Mouse (Mus musculus) MEL (cell line): ENCODE data around the gene Ahcy. TPM values are rescaled to one million over a fixed set of nuclear protein-coding genes. Genes with fewer than 3 reads are reported as not detected.
A peak's percentile ranks its signal among the peaks of the same experiment; 100 is the strongest.

ENCODE experiments used
- DNase-seq: peaks from one replicate; pipeline ENCODE4 v3.0.0; 2011; ENCODE audit warnings: low read depth, low spot score
- H3K27ac ChIP-seq: 2 replicates; pipeline ENCODE4 v1.5.1; 2012; ENCODE audit warnings: low read depth, mild to moderate bottlenecking, control low read depth, low read length, moderate library complexity; ENCODE audit not compliant: control insufficient read depth
- H3K27me3 ChIP-seq, 2 experiments: fragments of 150-350 bp in 1 of 2; sonication (generic) in 1 of 2; 2 replicates each; pipeline ENCODE4 v1.6.1; 2012; ENCODE audit warnings: low read length in 2 of 2, mild to moderate bottlenecking in 2 of 2, improper control_type of control experiment in 1 of 2, moderate library complexity in 1 of 2; ENCODE audit not compliant: insufficient read depth in 2 of 2, control insufficient read depth in 1 of 2
- H3K36me3 ChIP-seq, 2 experiments: 2 replicates each; pipeline ENCODE4 v1.6.1; 2012 to 2014; ENCODE audit warnings: low read length in 2 of 2, improper control_type of control experiment in 1 of 2, inconsistent platforms in 1 of 2, mild to moderate bottlenecking in 1 of 2; ENCODE audit not compliant: insufficient read depth in 2 of 2, control insufficient read depth in 1 of 2
- H3K4me1 ChIP-seq, 2 experiments: fragments of 150-350 bp in 1 of 2; sonication (generic) in 1 of 2; 2 replicates each; pipeline ENCODE4 v1.6.1; 2012; ENCODE audit warnings: low read length in 2 of 2, improper control_type of control experiment in 1 of 2, mild to moderate bottlenecking in 1 of 2; ENCODE audit not compliant: insufficient read depth in 2 of 2, control insufficient read depth in 1 of 2
- H3K4me3 ChIP-seq, 2 experiments: fragments of 150-350 bp in 1 of 2; sonication (generic) in 1 of 2; 2 replicates each; pipeline ENCODE4 v1.5.1; 2012; ENCODE audit warnings: low read depth in 2 of 2, low read length in 2 of 2, mild to moderate bottlenecking in 2 of 2, moderate library complexity in 2 of 2, control low read depth in 1 of 2, improper control_type of control experiment in 1 of 2; ENCODE audit not compliant: control insufficient read depth in 1 of 2, insufficient read depth in 1 of 2
- H3K79me2 ChIP-seq: 2 replicates; pipeline ENCODE4 v1.6.1; 2012; ENCODE audit warnings: mild to moderate bottlenecking, low read length, moderate library complexity; ENCODE audit not compliant: control insufficient read depth, poor library complexity, insufficient read depth
- H3K9ac ChIP-seq: 2 replicates; pipeline ENCODE4 v1.6.1; 2012; ENCODE audit warnings: low read depth, mild to moderate bottlenecking, control low read depth, low read length, moderate library complexity; ENCODE audit not compliant: control insufficient read depth, poor library complexity, severe bottlenecking
- H3K9me3 ChIP-seq: fragments of 150-350 bp; sonication (generic); replicated peaks from 2 replicates; pipeline ENCODE4 v1.6.1; 2012; ENCODE audit warnings: mild to moderate bottlenecking, low read length, improper control_type of control experiment, moderate library complexity; ENCODE audit not compliant: insufficient read depth
- BHLHE40 ChIP-seq: IDR thresholded peaks from 2 replicates; pipeline ENCODE4 v1.6.1; 2012; ENCODE audit warnings: low read depth, mild to moderate bottlenecking, inconsistent platforms, low read length, improper control_type of control experiment, borderline replicate concordance
- CHD1 ChIP-seq: IDR thresholded peaks from 2 replicates; pipeline ENCODE4 v1.6.1; 2012; ENCODE audit warnings: low read depth, mild to moderate bottlenecking, inconsistent platforms, low read length, improper control_type of control experiment
- CTCF ChIP-seq, 3 experiments: IDR thresholded peaks in 2 of 3; conservative IDR thresholded peaks in 1 of 3; 2 replicates each; pipeline ENCODE4 v1.5.1; 2011 to 2012; ENCODE audit warnings: low read length in 3 of 3, low read depth in 2 of 3, mild to moderate bottlenecking in 2 of 3, improper control_type of control experiment in 1 of 3, inconsistent platforms in 1 of 3, mixed read lengths in 1 of 3, moderate library complexity in 1 of 3; ENCODE audit not compliant: control insufficient read depth in 1 of 3, insufficient read depth in 1 of 3, poor library complexity in 1 of 3, severe bottlenecking in 1 of 3
- ELF1 ChIP-seq: IDR thresholded peaks from 2 replicates; pipeline ENCODE4 v1.6.1; 2014; ENCODE audit warnings: low read depth, mild to moderate bottlenecking, inconsistent platforms, low read length, improper control_type of control experiment, moderate library complexity
- EP300 ChIP-seq, 2 experiments: IDR thresholded peaks; 2 replicates each; pipeline ENCODE4 v1.6.1; 2011; ENCODE audit warnings: improper control_type of control experiment in 2 of 2, low read length in 2 of 2, low read depth in 1 of 2, mild to moderate bottlenecking in 1 of 2
- ETS1 ChIP-seq: IDR thresholded peaks from 2 replicates; pipeline ENCODE4 v1.6.1; 2012; ENCODE audit warnings: low read depth, mild to moderate bottlenecking, inconsistent platforms, low read length, improper control_type of control experiment, moderate library complexity
- GABPA ChIP-seq: IDR thresholded peaks from 2 replicates; pipeline ENCODE4 v1.6.1; 2012; ENCODE audit warnings: low read depth, mild to moderate bottlenecking, inconsistent platforms, low read length, improper control_type of control experiment, moderate library complexity
- GATA1 ChIP-seq: IDR thresholded peaks from 2 replicates; pipeline ENCODE4 v1.6.1; 2011; ENCODE audit warnings: low read depth, low read length, improper control_type of control experiment
- JUND ChIP-seq: IDR thresholded peaks from 2 replicates; pipeline ENCODE4 v1.6.1; 2011; ENCODE audit warnings: low read depth, mild to moderate bottlenecking, improper control_type of control experiment, low read length
- MAFK ChIP-seq: IDR thresholded peaks from 2 replicates; pipeline ENCODE4 v1.6.1; 2011; ENCODE audit warnings: low read depth, mild to moderate bottlenecking, low read length, improper control_type of control experiment, borderline replicate concordance
- MAX ChIP-seq: IDR thresholded peaks from 2 replicates; pipeline ENCODE4 v1.6.1; 2011; ENCODE audit warnings: low read length, improper control_type of control experiment
- MEF2A ChIP-seq: IDR thresholded peaks from 2 replicates; pipeline ENCODE4 v1.6.1; 2014; ENCODE audit warnings: low read depth, mild to moderate bottlenecking, inconsistent platforms, low read length, improper control_type of control experiment; ENCODE audit not compliant: poor library complexity, insufficient replicate concordance, severe bottlenecking; ENCODE audit errors: extremely low read depth
- MXI1 ChIP-seq: IDR thresholded peaks from 2 replicates; pipeline ENCODE4 v1.6.1; 2011; ENCODE audit warnings: mild to moderate bottlenecking, low read depth, low read length, improper control_type of control experiment
- NRF1 ChIP-seq: IDR thresholded peaks from 2 replicates; pipeline ENCODE4 v1.6.1; 2014; ENCODE audit warnings: low read depth, mild to moderate bottlenecking, inconsistent platforms, low read length, improper control_type of control experiment, moderate library complexity; ENCODE audit not compliant: poor library complexity, insufficient read depth, severe bottlenecking
- POLR2AphosphoS5 ChIP-seq: IDR thresholded peaks from 2 replicates; pipeline ENCODE4 v1.6.1; 2012; ENCODE audit warnings: low read depth, borderline replicate concordance, mild to moderate bottlenecking, inconsistent platforms, low read length, moderate library complexity, mixed read lengths
- RAD21 ChIP-seq: IDR thresholded peaks from 2 replicates; pipeline ENCODE4 v1.6.1; 2011; ENCODE audit warnings: mild to moderate bottlenecking, low read depth, low read length, improper control_type of control experiment
- RCOR1 ChIP-seq: IDR thresholded peaks from 2 replicates; pipeline ENCODE4 v1.6.1; 2012; ENCODE audit warnings: low read depth, mild to moderate bottlenecking, inconsistent platforms, low read length, improper control_type of control experiment
- SMC3 ChIP-seq: IDR thresholded peaks from 2 replicates; pipeline ENCODE4 v1.6.1; 2011; ENCODE audit warnings: low read depth, low read length, improper control_type of control experiment
- TCF12 ChIP-seq: IDR thresholded peaks from 2 replicates; pipeline ENCODE4 v1.6.1; 2014; ENCODE audit warnings: low read depth, mild to moderate bottlenecking, inconsistent platforms, low read length, improper control_type of control experiment, moderate library complexity
- UBTF ChIP-seq: IDR thresholded peaks from 2 replicates; pipeline ENCODE4 v1.6.1; 2012; ENCODE audit warnings: low read depth, mild to moderate bottlenecking, inconsistent platforms, low read length, improper control_type of control experiment, moderate library complexity, borderline replicate concordance; ENCODE audit not compliant: insufficient read depth
- USF1 ChIP-seq: IDR thresholded peaks from 2 replicates; pipeline ENCODE4 v1.6.1; 2014; ENCODE audit warnings: low read depth, mild to moderate bottlenecking, inconsistent platforms, low read length, improper control_type of control experiment, moderate library complexity
- USF2 ChIP-seq, 2 experiments: IDR thresholded peaks; 2 replicates each; pipeline ENCODE4 v1.6.1; 2011 to 2012; ENCODE audit warnings: improper control_type of control experiment in 2 of 2, low read length in 2 of 2, borderline replicate concordance in 1 of 2, inconsistent platforms in 1 of 2, low read depth in 1 of 2, mild to moderate bottlenecking in 1 of 2; ENCODE audit not compliant: insufficient read depth in 1 of 2
- ZKSCAN1 ChIP-seq: IDR thresholded peaks from 2 replicates; pipeline ENCODE4 v1.6.1; 2012; ENCODE audit warnings: low read depth, mild to moderate bottlenecking, inconsistent platforms, low read length, improper control_type of control experiment, moderate library complexity
- ZMIZ1 ChIP-seq: IDR thresholded peaks from 2 replicates; pipeline ENCODE4 v1.6.1; 2012; ENCODE audit warnings: low read depth, mild to moderate bottlenecking, inconsistent platforms, low read length, improper control_type of control experiment, moderate library complexity
- ZNF384 ChIP-seq: IDR thresholded peaks from 2 replicates; pipeline ENCODE4 v1.6.1; 2012; ENCODE audit warnings: low read depth, mild to moderate bottlenecking, inconsistent platforms, low read length, improper control_type of control experiment
- polyA plus RNA-seq, 2 experiments: library from polyadenylated mRNA; stranded (reverse) in 1 of 2; unstranded in 1 of 2; fragments of >175 nt in 1 of 2; fragments of >200 nt in 1 of 2; gene quantifications; 2 replicates each; pipeline versions ENCODE4 v1.2.1 to v1.2.4; 2012; ENCODE audit warnings: low replicate concordance in 2 of 2, low read depth in 1 of 2; ENCODE audit not compliant: insufficient read length in 2 of 2, insufficient read depth in 1 of 2, missing spikeins in 1 of 2
- total RNA-seq: library from RNA; depleted of rRNA; stranded (reverse); fragments of 300-350 nt; gene quantifications from 2 replicates; pipeline ENCODE4 v1.2.3, GENCODE M21; 2012

Ahcy gene
- total and polyA plus RNA-seq, 3 experiments = 255 to 5,082 (median 364) TPM

- DNase-seq = peak; percentile 36
- no peak overlapping the region for H3K9ac ChIP-seq
- no peaks in the 10 kb centered on the region for H3K27me3 ChIP-seq
- H3K36me3 ChIP-seq = peaks cover 0 to 29% of the 10 kb centered on the region in 2 experiments; a peak in 2 of 4 replicates
- peaks cover 22 to 29% of the 10 kb centered on the region in 2 experiments for H3K4me1 ChIP-seq
- H3K4me3 ChIP-seq = peak overlapping the region in 1 of 2 experiments; percentile 8; a peak in 2 of 4 replicates
- no peak overlapping the region for H3K27ac ChIP-seq
- H3K9me3 ChIP-seq = no peaks in the 10 kb centered on the region
- peak; percentile 88 for TF ChIP-seq BHLHE40
- TF ChIP-seq GATA1 = peak; percentile 54
- no peak for TF ChIP-seq RCOR1
- TF ChIP-seq EP300 (IDR thresholded peaks at IDR 0.05; ENCODE audit: low read depth in 1 of 2, low read length in 2 of 2) = peak; percentile 23 to 31; a peak in 1 of 4 replicates
- TF ChIP-seq ETS1 = 0 out of 2 replicates have a peak, but pooled peaks have one; percentile 8
- TF ChIP-seq MXI1 = no peak
- TF ChIP-seq USF2 (IDR thresholded peaks at IDR 0.05; ENCODE audit: borderline replicate concordance in 1 of 2, insufficient read depth in 1 of 2, low read depth in 1 of 2, low read length in 2 of 2) = no peak
- no peaks in the 10 kb centered on the region for H3K79me2 ChIP-seq
Measured at GRCm38 (mm10) chr2:155088264-155088663, 14.0 kb upstream of the Ahcy start.

GRCm38 (mm10) chr2:155086328-155086727, 12.0 kb upstream of the Ahcy start:
- Histone ChIP-seq H3K4me3 (no peak overlapping the region), H3K4me1 (peaks cover 6 to 18% of the 10 kb centered on the region in 2 experiments), H3K9ac (no peak overlapping the region), H3K27ac (no peak overlapping the region), H3K79me2 (no peaks in the 10 kb centered on the region), H3K36me3 (peaks cover 0 to 14% of the 10 kb centered on the region in 2 experiments; a peak in 2 of 4 replicates)
- DNase-seq = no peak
- no peak for TF ChIP-seq SMC3
- TF ChIP-seq CTCF (IDR thresholded peaks at IDR 0.05 in 2 of 3, conservative IDR thresholded peaks at IDR 0.05 in 1 of 3; ENCODE audit: control insufficient read depth in 1 of 3, insufficient read depth in 1 of 3, low read depth in 2 of 3, low read length in 3 of 3, poor library complexity in 1 of 3, severe bottlenecking in 1 of 3) = no peak
- no peak for TF ChIP-seq UBTF
- TF ChIP-seq CHD1 = no peak
- no peak for TF ChIP-seq TCF12
- TF ChIP-seq JUND = no peak
- no peak for TF ChIP-seq POLR2AphosphoS5
- TF ChIP-seq BHLHE40 = no peak
- no peak for TF ChIP-seq MAFK
- no peak for TF ChIP-seq ZNF384
- no peak for TF ChIP-seq MEF2A
- TF ChIP-seq USF1 = no peak
- TF ChIP-seq ZMIZ1 = no peak
- TF ChIP-seq NRF1 = no peak
- TF ChIP-seq GABPA = no peak
- no peak for TF ChIP-seq ZKSCAN1
- TF ChIP-seq RAD21 = no peak
- TF ChIP-seq ELF1 = no peak
- TF ChIP-seq MAX = no peak
- TF ChIP-seq RCOR1 = no peak
- TF ChIP-seq, all 39 proteins: peak for 0
- Histone ChIP-seq H3K9me3 (no peaks in the 10 kb centered on the region), H3K27me3 (no peaks in the 10 kb centered on the region)
